Mouse (Mus musculus) midbrain, embryonic 15.5 days (tissue): ENCODE measurements at regions not wholly inside any gene's neighbourhood (a gene's known extent, or its start where the extent isn't known, plus 50 kb on each side); places are given as distances from the start of the nearest gene placed in this dataset.

Experiments
- ATAC-seq: fragments of 200-750 bp; cut with Nextera tagmentation; replicated peaks from 2 replicates; pipeline ENCODE4 v1.8.0; 2017; ENCODE audit warnings: moderate TSS enrichment
- H3K27ac ChIP-seq: fragments of 300-500 bp; sonication (generic); 2 replicates; pipeline ENCODE4 v1.5.1; 2015; ENCODE audit warnings: mild to moderate bottlenecking, inconsistent platforms
- H3K27me3 ChIP-seq: fragments of 300-500 bp; sonication (generic); replicated peaks from 2 replicates; pipeline ENCODE4 v1.6.1; 2015; ENCODE audit warnings: inconsistent platforms
- H3K36me3 ChIP-seq: fragments of 300-500 bp; sonication (generic); replicated peaks from 2 replicates; pipeline ENCODE4 v1.6.1; 2015; ENCODE audit warnings: inconsistent platforms
- H3K4me1 ChIP-seq: fragments of 300-500 bp; sonication (generic); 2 replicates; pipeline ENCODE4 v1.6.1; 2015; ENCODE audit warnings: inconsistent platforms
- H3K4me2 ChIP-seq: fragments of 300-500 bp; sonication (generic); 2 replicates; pipeline ENCODE4 v1.6.1; 2015; ENCODE audit warnings: inconsistent platforms, mild to moderate bottlenecking, moderate library complexity
- H3K4me3 ChIP-seq: fragments of 300-500 bp; sonication (generic); 2 replicates; pipeline ENCODE4 v1.5.1; 2015; ENCODE audit warnings: mild to moderate bottlenecking, inconsistent platforms
- H3K9ac ChIP-seq: fragments of 300-500 bp; sonication (generic); 2 replicates; pipeline ENCODE4 v1.6.1; 2015; ENCODE audit warnings: mild to moderate bottlenecking, inconsistent platforms
- H3K9me3 ChIP-seq: fragments of 300-500 bp; sonication (generic); 2 replicates; pipeline ENCODE4 v1.6.1; 2016; ENCODE audit warnings: inconsistent platforms
- WGBS: fragments of 180-500 bp; shearing (Covaris S2); methylation state at CpG from one replicate; pipeline ENCODE4 v1.1.7; 2015; ENCODE audit warnings: mixed read lengths; 5-methylcytosine and 5-hydroxymethylcytosine counted together

GRCm38 (mm10) chr14:106011991-106012427, 94.0 kb upstream of the Trim52 start:
- Histone ChIP-seq H3K27ac (no peak overlapping the region), H3K9ac (no peak overlapping the region), H3K4me3 (no peak overlapping the region), H3K36me3 (no peaks in the 10 kb centered on the region), H3K9me3 (no peaks in the 10 kb centered on the region), H3K27me3 (no peaks in the 10 kb centered on the region), H3K4me1 (no peaks in the 10 kb centered on the region), H3K4me2 (no peak overlapping the region)
- no peak for ATAC-seq
- WGBS = 89% methylated on average over 6 of the region's 6 CpGs

DNA sequence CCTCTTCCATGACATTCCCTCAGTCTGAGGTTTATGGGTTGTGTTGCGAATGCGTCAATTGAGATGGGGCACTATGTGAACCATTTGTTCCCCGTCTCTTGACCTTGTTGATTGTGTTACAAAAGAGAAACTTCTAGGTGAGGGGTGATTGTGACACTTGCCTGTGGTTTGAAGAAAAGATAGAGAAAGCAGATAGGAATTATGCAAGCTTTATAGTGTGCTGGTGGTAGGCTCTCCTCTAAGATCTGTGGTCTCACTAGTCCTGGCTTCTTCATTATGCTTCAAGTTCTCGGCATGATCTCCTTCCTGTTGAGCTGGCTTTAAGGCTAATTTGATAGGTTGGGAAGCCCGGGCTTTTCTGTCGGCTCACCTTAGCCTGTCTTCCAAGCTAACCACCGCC, 83.2 kb upstream of the Trim52 start:
- Histone ChIP-seq H3K27me3 (no peaks in the 10 kb centered on the region), H3K27ac (no peak overlapping the region), H3K9ac (no peak overlapping the region), H3K4me3 (no peak overlapping the region), H3K4me2 (no peak overlapping the region), H3K4me1 (no peaks in the 10 kb centered on the region), H3K9me3 (no peaks in the 10 kb centered on the region), H3K36me3 (no peaks in the 10 kb centered on the region)
- 92% methylated on average over 7 of the region's 7 CpGs for WGBS
- no peak for ATAC-seq

GRCm38 (mm10) chr14:106026815-106027214, 79.2 kb upstream of the Trim52 start:
- Histone ChIP-seq H3K4me3 (no peak overlapping the region), H3K27ac (no peak overlapping the region), H3K9me3 (0 out of 2 replicates have a peak, but pooled peaks cover 3% of the 10 kb centered on the region), H3K4me1 (no peaks in the 10 kb centered on the region), H3K9ac (no peak overlapping the region), H3K4me2 (no peak overlapping the region), H3K36me3 (no peaks in the 10 kb centered on the region), H3K27me3 (no peaks in the 10 kb centered on the region)
- ATAC-seq = no peak
- 89% methylated on average over 4 of the region's 4 CpGs for WGBS

DNA sequence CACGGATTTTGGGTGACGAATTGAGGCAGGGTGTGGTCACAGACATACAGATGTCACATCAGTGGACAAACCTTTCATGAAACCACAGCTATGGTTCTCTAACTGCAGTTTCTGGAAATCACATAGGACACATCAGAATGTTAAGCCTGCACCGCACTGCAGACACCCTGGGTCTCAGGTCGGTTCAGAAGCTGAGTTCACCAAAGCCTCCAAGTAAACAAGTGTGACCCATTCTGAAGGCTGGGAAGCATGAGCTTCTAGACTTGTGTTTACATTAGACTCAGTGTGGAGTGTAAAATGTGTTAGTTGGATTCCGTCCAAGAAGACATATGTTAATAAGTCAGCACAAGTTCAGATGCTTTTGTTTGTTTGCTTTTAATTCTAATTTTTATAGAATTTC, 78.3 kb upstream of the Trim52 start:
- Histone ChIP-seq H3K9me3 (0 out of 2 replicates have a peak, but pooled peaks cover 3% of the 10 kb centered on the region), H3K4me1 (no peaks in the 10 kb centered on the region), H3K36me3 (no peaks in the 10 kb centered on the region), H3K9ac (no peak overlapping the region), H3K27me3 (no peaks in the 10 kb centered on the region), H3K4me3 (no peak overlapping the region), H3K4me2 (no peak overlapping the region), H3K27ac (no peak overlapping the region)
- ATAC-seq = no peak
- 87% methylated on average over 5 of the region's 5 CpGs for WGBS

DNA sequence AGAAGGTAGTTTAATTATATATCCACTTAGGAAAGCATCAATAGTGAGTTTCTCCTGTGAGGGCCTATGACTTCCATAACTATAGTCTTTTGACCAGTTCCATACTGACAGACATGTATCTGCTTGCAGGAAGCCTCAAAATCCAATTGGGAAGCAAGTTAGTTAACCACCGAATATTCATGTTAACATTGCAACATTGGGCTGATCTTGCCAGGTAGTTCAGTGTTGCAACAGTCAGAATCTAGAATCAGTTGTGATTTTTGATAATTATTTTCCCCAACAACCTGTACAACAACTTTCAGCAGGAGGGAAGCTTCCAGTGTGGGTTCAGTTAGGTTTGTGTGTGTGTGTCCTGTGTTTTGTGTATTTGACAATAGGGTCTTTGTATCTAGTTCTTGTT, 74.9 kb upstream of the Trim52 start:
- no peak overlapping the region for H3K9ac ChIP-seq
- no peaks in the 10 kb centered on the region for H3K27me3 ChIP-seq
- H3K9me3 ChIP-seq = 0 out of 2 replicates have a peak, but pooled peaks cover 3% of the 10 kb centered on the region
- no peak overlapping the region for H3K4me3 ChIP-seq
- no peak for ATAC-seq
- no peak overlapping the region for H3K27ac ChIP-seq
- no peaks in the 10 kb centered on the region for H3K36me3 ChIP-seq
- no peak overlapping the region for H3K4me2 ChIP-seq
- no peaks in the 10 kb centered on the region for H3K4me1 ChIP-seq
- 92% methylated on average over 1 of the region's 1 CpGs for WGBS

DNA sequence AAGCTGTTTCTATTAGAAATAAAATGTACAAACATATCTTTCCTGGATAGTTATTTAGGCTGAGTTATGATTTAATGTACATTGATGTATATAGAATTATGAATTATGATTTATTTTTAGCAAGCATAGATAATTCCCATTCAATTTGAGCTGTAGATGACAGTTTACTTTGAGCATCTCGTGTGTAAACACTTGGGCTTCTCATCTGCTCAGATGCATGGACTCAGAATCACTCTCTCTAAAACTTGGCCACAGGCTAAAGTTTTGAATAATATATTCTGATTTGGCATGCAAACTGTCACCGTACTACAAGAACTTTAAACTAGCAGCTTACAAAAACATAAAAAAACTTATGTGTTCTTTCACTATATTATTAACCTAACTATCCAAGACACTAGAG, 72.2 kb upstream of the Trim52 start:
- Histone ChIP-seq H3K4me3 (no peak overlapping the region), H3K4me1 (no peaks in the 10 kb centered on the region), H3K9ac (no peak overlapping the region), H3K27ac (no peak overlapping the region), H3K36me3 (no peaks in the 10 kb centered on the region), H3K27me3 (no peaks in the 10 kb centered on the region), H3K4me2 (no peak overlapping the region), H3K9me3 (no peaks in the 10 kb centered on the region)
- WGBS = 80% methylated on average over 2 of the region's 2 CpGs
- no peak for ATAC-seq

DNA sequence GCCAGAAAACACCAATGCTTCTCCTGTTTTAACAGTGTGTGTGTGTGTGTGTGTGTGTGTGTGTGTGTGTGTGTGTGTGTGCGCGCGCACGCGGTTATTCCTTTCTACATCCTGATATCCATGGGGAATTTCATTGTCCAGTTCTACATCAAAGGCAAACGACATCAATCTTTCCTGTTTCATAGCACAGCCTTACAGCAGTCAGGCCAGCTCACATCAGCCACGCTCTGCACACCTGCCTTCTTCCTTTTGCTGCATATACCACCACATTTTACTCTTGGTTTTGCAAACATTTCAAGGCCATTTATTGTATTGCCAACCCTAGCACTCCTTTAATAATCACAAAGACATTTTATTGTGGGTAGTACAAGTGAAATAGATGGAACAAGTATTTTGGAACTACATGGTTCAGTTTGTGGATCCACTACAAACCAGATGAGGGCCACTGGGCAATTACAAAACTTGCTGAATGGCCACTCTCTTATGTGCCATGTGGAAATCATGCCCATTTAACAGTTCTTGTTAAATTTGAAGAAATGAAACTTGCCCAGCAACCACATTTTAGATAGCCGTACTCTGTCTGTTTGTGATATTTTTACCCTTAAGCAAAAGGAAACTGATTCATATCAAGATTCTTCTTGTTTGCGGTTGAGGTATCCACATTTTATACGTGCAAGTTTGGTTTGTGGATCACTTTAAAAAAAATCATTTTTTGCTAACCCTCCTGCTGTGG, 70.9 kb upstream of the Trim52 start:
- Histone ChIP-seq H3K4me1 (no peaks in the 10 kb centered on the region), H3K4me2 (no peak overlapping the region), H3K9me3 (no peaks in the 10 kb centered on the region), H3K9ac (no peak overlapping the region), H3K27ac (no peak overlapping the region), H3K4me3 (no peak overlapping the region), H3K27me3 (no peaks in the 10 kb centered on the region), H3K36me3 (no peaks in the 10 kb centered on the region)
- 0 out of 2 replicates have a peak, but pooled peaks have one; percentile 60 for ATAC-seq
- 86% methylated on average over 10 of the region's 10 CpGs for WGBS

- Histone ChIP-seq H3K27ac (no peak overlapping the region), H3K4me1 (no peaks in the 10 kb centered on the region), H3K27me3 (no peaks in the 10 kb centered on the region), H3K9ac (no peak overlapping the region), H3K9me3 (no peaks in the 10 kb centered on the region), H3K36me3 (no peaks in the 10 kb centered on the region), H3K4me2 (no peak overlapping the region), H3K4me3 (no peak overlapping the region)
- WGBS = 88% methylated on average over 1 of the region's 1 CpGs
- ATAC-seq = no peak
Measured at GRCm38 (mm10) chr14:106044274-106044673, 61.7 kb upstream of the Trim52 start.

DNA sequence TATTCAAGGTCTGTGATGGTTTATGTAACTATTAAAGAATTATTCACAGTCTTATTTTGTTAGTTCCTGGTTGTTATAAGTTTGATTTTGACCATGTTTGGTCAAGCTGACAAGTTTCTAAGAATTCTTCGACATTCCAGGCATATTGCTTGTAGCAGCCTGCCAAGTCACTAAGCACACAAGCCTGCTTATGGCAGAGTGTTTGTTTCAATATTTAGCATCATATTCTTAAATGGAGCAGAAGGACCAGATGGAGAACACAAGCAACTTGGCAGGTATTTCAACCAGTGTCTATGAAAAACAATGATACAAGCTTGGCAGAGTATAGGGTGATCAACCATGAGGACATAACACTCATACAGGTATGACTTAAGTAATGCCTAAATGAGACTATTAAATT, 55.8 kb upstream of the Trim52 start:
- H3K27me3 ChIP-seq = no peaks in the 10 kb centered on the region
- H3K4me3 ChIP-seq = no peak overlapping the region
- H3K9ac ChIP-seq = no peak overlapping the region
- no peaks in the 10 kb centered on the region for H3K36me3 ChIP-seq
- H3K27ac ChIP-seq = no peak overlapping the region
- no peak for ATAC-seq
- 93% methylated on average over 1 of the region's 1 CpGs for WGBS
- H3K9me3 ChIP-seq = no peaks in the 10 kb centered on the region
- H3K4me2 ChIP-seq = no peak overlapping the region
- H3K4me1 ChIP-seq = no peaks in the 10 kb centered on the region

- H3K27ac ChIP-seq = no peak overlapping the region
- 59% methylated on average over 6 of the region's 6 CpGs for WGBS
- no peaks in the 10 kb centered on the region for H3K4me1 ChIP-seq
- H3K4me2 ChIP-seq = no peak overlapping the region
- no peaks in the 10 kb centered on the region for H3K9me3 ChIP-seq
- no peak overlapping the region for H3K4me3 ChIP-seq
- ATAC-seq = no peak
- H3K36me3 ChIP-seq = no peaks in the 10 kb centered on the region
- no peaks in the 10 kb centered on the region for H3K27me3 ChIP-seq
- H3K9ac ChIP-seq = no peak overlapping the region
Measured at GRCm38 (mm10) chr14:106052585-106053551, 53.1 kb upstream of the Trim52 start.
